Mouse (Mus musculus): ENCODE data around the gene Phykpl. TPM values are rescaled to one million over a fixed set of nuclear protein-coding genes. Genes with fewer than 3 reads are reported as not detected.
"Not testable (repeated sequence)": the region's sequence is repeated elsewhere in the genome, so short reads cannot be mapped to it uniquely, and the experiment has no call there.

Phykpl gene
- total RNA-seq, 2 experiments from 2014 or later, result 6.5 to 17.2 TPM

GRCm38 (mm10) chr11:51615129-51615528 lies 30.6 kb downstream of the Phykpl start:
- ATAC-seq (replicated peaks; ENCODE audit: low FRiP score, poor library complexity, severe bottlenecking), result no peak

DNA sequence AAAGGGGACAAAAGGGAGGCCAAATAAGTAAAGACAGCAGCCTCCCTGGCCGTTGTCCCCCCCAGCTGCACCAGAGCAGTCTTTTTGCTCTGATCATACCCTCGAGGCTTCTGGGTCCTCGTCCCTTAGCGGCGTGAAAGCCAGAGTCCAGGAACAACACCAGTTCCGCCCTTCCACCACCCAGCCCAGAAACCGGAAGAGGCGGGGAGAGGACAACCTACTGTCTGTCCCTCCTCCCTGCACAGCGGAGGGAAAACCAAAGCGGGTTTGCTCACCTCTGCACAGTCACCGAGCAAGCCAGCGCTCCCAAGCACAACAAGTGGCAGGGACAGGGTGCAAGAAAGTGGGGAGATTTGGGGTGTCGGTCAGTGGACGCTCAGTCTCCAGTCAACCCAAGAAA lies 31.0 kb downstream of the Phykpl start:
- peak; percentile 85 for ATAC-seq (replicated peaks; ENCODE audit: low FRiP score, poor library complexity, severe bottlenecking)

- not testable (repeated sequence) for ATAC-seq (replicated peaks; ENCODE audit: low FRiP score, poor library complexity, severe bottlenecking)
These were observed 31.6 kb downstream of the Phykpl start for GRCm38 (mm10) chr11:51616113-51616512.

- ATAC-seq (replicated peaks; ENCODE audit: low FRiP score, poor library complexity, severe bottlenecking), result peak; percentile 41; the same call in 1 of the 2 replicates
These were observed 33.1 kb downstream of the Phykpl start for GRCm38 (mm10) chr11:51617693-51618092.

DNA sequence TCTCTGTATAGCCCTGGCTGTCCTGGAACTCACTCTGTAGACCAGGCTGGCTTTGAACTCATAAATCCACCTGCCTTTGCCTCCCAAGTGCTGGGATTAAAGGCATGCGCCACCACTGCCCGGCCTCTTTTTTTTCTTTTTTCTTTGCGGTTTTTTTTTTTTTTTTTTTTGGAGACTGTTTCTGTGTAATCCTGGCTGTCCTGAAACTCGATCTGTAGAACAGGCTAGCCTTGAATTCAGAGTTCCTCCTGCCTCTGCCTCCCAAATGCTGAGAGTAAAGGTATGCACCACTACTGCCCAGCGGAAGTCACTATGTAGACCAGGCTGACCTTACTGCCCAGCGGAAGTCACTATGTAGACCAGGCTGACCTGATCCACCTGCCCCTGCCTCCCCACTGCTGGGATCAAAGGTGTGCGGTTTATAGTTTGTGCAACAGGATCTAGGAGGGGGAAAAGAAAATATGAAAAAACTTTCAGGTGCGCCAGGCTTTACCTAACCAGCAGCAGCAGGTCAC lies 34.4 kb downstream of the Phykpl start:
- no peak for ATAC-seq (replicated peaks; ENCODE audit: low FRiP score, poor library complexity, severe bottlenecking)

DNA sequence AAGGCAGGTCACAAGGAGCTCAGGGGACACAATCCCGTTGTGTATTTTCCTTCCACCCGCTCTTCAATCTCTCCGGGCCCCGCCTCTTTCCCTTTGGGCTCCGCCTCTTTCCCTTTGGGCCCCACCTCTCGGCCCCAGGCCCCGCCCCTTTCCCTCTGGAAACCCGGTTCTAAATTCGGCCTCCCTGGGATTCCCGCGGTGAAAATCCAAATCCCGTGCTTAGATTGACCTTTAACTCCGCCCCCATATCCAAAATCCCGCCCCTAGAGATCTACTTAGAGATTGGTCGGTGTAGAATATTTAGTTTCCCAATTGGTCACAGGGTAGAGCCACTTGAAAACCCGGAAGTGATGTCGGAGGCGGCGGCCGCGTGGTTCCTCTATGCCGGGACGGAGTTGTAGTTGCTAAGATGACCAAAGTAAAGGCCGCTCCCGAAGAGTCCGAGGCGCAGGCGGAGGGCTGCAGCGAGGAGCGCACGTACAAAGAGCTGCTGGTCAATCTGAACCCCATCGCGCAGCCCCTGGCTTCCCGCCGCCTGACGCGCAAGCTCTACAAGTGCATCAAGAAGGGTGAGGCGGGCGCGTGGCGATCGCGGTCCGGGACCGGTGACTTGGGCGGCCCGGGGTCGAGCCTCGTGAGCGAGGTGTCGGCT lies 35.0 kb downstream of the Phykpl start, which contains the start of gene Nhp2:
Nhp2 (plus strand) TSS at position 327 of the 652 bp plus-strand sequence.
- peak; percentile 78 for ATAC-seq (replicated peaks; ENCODE audit: low FRiP score, poor library complexity, severe bottlenecking)

DNA sequence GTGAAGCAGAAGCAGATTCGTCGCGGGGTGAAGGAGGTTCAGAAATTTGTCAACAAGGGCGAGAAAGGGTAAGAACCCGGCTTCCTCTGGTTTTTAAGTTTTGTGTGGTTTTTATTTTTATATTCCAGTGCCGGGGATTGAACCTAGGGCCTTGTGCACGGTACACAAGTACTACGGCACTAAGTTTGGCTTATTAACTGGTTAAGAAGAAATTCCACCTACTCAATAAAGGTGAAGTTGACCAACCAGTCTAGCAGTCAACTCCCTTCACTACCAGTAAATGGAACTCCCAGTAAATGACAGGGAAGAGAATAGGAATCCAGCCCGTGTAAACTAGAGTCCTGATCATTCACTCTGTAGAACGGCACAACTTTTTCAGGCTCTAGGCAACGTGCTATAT lies 35.5 kb downstream of the Phykpl start:
- no peak for ATAC-seq (replicated peaks; ENCODE audit: low FRiP score, poor library complexity, severe bottlenecking)

GRCm38 (mm10) chr11:51621776-51622175 lies 37.2 kb downstream of the Phykpl start:
- ATAC-seq (replicated peaks; ENCODE audit: low FRiP score, poor library complexity, severe bottlenecking), result no peak

- ATAC-seq (replicated peaks; ENCODE audit: low FRiP score, poor library complexity, severe bottlenecking), result no peak
These were observed 38.5 kb downstream of the Phykpl start for GRCm38 (mm10) chr11:51622971-51623491.

- ATAC-seq (replicated peaks; ENCODE audit: low FRiP score, poor library complexity, severe bottlenecking), result peak; percentile 55; the same call in 1 of the 2 replicates
These were observed 40.7 kb downstream of the Phykpl start for GRCm38 (mm10) chr11:51625187-51625820.

DNA sequence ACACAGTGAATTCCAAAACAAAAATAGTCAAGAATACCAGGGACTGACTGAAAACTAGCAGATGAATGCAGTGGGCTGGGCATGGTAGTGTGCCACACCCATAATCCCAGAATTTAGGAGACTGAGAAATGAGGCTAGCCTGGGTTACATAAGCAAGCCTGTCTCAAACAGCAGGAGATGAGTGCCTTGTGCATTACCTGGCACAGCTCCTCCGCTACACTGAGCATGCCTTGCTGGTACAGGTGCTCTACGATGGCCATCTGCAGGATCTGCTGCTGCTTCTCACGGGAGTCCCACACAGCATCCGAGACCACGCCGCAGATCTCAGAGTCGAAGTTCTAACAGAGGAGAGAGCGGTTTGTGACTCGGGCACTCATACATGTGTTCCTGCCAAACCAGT lies 42.9 kb downstream of the Phykpl start:
- ATAC-seq (replicated peaks; ENCODE audit: low FRiP score, poor library complexity, severe bottlenecking), result no peak

DNA sequence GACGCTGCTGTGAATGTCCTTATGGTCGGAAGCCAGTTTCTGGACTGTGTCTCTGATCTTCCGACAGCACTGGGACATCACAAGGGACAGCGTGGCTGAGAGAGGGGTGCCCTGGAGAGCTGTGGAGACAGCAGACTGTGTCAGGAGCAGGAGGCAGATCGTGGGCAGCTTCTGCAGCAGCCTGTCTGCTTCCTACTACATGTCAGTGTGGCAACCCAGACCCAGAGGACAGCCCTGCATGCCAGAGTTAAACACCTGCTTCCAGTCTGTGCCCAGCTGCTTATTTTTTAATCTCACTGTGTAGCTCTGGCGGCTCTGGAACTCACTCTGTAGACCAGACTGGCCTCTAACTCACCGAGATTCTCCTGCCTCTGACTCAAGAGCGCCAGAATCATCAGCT lies 43.4 kb downstream of the Phykpl start:
- ATAC-seq (replicated peaks; ENCODE audit: low FRiP score, poor library complexity, severe bottlenecking), result no peak

GRCm38 (mm10) chr11:51629651-51630314 lies 45.2 kb downstream of the Phykpl start:
- ATAC-seq (replicated peaks; ENCODE audit: low FRiP score, poor library complexity, severe bottlenecking), result no peak

DNA sequence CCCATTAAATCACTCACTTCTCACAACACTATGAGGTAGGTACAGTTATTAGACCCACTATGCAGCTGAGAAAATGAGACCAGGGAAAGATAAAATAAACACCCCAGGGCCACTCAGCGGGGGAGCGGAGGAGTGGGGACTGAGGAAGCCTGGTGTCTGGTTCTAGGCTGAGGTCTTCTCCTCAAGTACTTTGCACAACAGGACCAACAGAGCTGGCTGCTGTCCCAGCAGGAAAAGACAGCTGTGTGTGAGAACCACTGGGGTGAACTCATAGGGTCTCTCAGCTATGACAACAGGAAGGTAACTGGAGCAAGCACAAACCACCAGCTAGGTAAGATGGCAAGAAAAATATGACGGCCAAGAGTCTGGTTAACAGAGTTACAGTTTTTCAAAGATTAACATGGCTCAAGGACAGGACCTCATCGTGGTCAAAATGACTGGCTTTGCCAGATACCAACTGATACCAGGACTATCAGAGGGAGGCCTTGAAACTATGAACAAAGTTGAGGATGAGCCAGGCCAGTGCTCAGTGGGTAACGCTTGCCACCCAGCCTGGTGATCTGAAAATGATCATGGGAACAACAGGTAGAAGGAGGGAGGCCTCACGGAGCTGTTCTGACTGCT lies 47.7 kb downstream of the Phykpl start:
- no peak for ATAC-seq (replicated peaks; ENCODE audit: low FRiP score, poor library complexity, severe bottlenecking)

- not testable (repeated sequence) for ATAC-seq (replicated peaks; ENCODE audit: low FRiP score, poor library complexity, severe bottlenecking)
These were observed 48.6 kb downstream of the Phykpl start for GRCm38 (mm10) chr11:51633200-51633599.

DNA sequence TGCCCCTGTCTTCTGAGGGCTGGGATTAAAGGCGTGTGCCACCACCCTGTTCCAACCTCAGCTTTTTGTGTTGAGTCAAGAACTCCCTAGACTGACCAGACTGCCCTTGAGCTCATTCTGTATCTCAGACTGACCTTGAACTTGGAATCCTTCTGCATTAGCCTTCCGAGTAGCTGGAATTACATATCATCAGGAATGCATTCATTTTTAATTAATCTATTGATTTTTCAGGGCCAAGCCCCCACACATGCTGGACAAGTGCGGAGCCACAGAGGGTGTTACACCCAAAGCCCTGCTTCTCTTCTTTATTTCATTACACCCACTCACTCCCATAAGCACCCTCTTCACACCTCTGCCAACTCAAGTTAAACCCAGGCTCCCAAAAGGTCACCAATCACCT lies 49.2 kb downstream of the Phykpl start:
- no peak for ATAC-seq (replicated peaks; ENCODE audit: low FRiP score, poor library complexity, severe bottlenecking)

DNA sequence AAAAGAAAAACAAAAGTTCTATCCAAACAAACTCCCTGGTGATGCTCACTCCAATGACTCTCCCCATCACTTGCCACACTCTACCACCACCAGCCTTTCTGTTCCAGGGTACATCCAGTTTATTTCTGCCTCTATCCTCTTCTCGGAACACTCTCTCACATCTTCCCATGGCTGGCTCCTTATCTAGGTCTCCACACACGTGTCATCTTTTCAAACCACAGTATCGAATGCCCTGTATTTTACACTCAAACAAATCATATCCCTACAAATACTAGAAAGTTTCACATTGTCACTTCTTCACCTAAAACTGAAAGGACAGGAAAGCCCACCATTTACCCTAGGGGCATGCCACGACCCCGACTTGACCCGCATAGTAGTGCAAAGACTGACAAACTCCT lies 50.6 kb downstream of the Phykpl start:
- no peak for ATAC-seq (replicated peaks; ENCODE audit: low FRiP score, poor library complexity, severe bottlenecking)

DNA sequence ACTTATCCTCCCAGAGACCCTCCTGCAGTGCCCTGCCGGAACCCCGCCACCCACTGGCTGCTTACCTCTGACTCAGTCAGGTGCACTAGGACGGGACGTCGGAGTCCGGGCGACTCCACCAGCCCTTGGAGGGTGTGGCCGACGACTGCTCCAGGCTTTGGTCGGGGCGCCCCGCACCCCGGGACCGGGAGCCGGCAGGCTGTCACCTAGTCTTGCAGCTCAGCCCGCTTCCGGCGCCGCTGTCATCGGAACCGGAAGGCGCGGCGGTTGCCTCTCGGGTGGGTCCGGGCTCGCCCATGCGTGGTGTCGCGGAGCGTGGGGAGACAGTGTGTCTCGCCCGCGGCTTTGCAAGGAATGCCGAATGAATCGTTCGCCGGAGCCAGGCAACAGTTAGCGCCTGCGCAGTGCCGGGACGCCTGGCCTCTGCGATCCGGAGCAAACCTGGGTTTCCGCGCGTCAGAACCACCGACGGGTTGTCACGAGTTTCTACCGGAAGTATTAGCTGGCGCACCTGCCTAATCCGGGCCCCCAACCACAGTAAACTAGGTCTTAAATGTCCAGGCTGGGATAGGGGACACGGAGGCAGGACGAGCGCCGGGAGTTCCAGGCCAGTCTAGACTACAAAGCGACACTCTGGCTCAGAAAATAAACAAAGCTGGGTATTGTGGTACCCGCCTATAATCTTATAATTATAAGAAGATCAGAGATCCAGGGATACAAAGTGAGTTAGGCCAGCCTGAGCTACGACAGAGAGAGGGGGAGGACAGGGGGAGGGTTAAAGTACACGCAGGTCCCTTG lies 51.2 kb downstream of the Phykpl start, which contains the start of gene Rmnd5b:
Rmnd5b (minus strand) TSS at position 372 of the 798 bp plus-strand sequence.
- ATAC-seq (replicated peaks; ENCODE audit: low FRiP score, poor library complexity, severe bottlenecking), result peak; percentile 78

DNA sequence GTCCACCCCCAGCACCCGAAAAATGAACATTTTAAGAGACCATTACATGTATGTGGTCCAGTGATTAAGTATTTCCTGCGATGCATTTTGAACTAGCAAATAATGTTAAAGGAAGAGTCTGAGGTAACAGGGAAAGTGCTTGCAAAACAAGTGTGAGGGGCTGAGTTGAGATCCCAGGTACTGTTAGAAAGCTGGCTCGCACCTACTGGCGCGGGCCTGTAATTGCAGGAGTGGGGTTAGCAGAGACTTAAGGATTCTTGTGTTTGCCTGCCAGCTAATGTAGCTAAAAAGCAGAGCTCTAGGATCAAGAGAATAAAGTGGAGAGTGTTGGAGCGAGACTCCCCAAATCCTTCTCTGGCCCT lies 51.7 kb downstream of the Phykpl start:
- ATAC-seq (replicated peaks; ENCODE audit: low FRiP score, poor library complexity, severe bottlenecking), result peak; percentile 81

Data from erythroid progenitor cell, adult 5-6 weeks (primary cell).